Mouse (Mus musculus) retina, postnatal 7 days (tissue): ENCODE results near the gene Pou6f1.
"Not testable (repeated sequence)": the region's sequence is repeated elsewhere in the genome, so short reads cannot be mapped to it uniquely, and the experiment has no call there.

Experiments used
- DNase-seq: peaks from one replicate; pipeline ENCODE4 v3.0.0-alpha.2; 2012; ENCODE audit warnings: low read depth, low spot score

The Pou6f1 gene

DNA sequence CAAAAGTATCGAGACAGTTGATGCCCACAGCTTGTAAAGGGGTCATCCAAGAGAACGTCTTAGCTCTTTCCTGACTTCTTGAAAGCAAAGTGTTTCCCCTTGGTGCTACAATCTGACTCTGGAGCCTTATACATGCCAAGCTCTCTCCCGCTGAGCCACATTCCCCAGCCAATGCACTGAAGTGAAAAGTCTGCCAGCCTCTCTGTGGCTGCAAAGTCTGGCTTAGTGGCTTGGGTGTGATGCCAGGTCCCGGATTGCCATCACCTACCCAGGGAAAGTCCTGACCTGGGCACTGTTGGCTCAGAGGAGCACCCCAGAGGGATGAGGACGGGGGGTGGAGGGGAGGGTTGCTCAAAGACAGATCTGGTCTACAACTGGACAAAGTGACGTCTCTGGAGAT lies 23.0 kb downstream of the Pou6f1 start:
- no peak for DNase-seq

GRCm38 (mm10) chr15:100576392-100576791 lies 23.4 kb downstream of the Pou6f1 start:
- DNase-seq = no peak

- no peak for DNase-seq
Measured at GRCm38 (mm10) chr15:100575366-100575765, 24.4 kb downstream of the Pou6f1 start.

DNA sequence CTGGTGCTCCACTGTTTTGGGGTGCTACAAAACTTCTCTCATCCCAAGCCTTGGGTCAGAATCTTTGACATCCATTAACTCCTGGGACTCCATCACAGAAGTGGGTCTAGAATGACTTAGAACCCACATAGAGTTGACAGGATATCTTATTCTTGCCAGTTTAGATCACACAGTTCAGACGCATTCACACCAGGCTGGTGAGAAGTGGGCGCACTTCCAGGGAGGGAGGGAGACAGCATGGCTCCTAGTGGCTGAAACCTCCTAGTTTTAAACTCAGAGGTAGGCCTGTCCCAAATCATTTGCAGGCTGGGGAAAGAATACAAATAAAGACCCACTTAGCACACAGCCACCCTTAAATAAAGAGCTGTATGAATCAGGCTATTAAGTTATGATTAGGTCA lies 25.4 kb downstream of the Pou6f1 start:
- no peak for DNase-seq

DNA sequence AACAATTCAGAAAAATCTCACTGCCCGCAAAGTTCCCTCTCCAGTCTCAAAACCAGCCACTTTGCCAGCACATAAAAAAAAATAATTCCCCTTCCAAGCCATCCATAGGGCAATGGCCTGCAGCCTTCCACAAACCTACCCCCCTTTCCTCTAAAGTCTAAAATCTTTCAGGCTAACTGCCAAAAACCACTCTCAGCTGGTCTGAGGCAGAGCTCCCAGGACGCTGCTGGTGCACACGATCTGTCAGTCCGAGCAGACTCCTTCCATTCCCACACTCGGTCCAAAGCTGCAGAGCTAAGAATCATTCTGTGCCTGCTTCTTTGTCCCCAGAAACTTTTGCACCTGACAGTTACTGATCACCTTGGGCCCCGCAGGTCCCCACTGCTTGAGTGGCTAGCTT lies 25.8 kb downstream of the Pou6f1 start:
- DNase-seq = no peak

- DNase-seq = no peak
Measured at GRCm38 (mm10) chr15:100569239-100569638, 30.5 kb downstream of the Pou6f1 start.

DNA sequence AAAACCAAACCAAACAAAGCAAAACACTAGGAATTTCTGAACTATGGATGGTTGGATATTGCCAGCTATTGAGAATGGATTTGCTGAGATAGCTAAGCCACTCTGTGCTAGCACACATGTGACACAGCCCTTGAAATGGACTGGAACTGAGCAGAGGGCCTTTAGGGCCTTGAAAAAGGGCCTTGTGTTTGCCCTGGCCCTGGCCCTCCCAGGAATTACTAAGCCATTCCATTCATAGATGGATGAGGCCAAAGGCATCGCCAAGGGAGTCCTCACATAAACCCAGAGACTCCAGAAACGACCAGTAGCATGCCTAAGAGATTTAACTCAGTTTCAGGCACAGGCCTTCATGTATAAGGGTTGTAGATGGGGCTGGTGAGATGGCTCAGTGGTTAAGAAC lies 33.3 kb downstream of the Pou6f1 start:
- no peak for DNase-seq

DNA sequence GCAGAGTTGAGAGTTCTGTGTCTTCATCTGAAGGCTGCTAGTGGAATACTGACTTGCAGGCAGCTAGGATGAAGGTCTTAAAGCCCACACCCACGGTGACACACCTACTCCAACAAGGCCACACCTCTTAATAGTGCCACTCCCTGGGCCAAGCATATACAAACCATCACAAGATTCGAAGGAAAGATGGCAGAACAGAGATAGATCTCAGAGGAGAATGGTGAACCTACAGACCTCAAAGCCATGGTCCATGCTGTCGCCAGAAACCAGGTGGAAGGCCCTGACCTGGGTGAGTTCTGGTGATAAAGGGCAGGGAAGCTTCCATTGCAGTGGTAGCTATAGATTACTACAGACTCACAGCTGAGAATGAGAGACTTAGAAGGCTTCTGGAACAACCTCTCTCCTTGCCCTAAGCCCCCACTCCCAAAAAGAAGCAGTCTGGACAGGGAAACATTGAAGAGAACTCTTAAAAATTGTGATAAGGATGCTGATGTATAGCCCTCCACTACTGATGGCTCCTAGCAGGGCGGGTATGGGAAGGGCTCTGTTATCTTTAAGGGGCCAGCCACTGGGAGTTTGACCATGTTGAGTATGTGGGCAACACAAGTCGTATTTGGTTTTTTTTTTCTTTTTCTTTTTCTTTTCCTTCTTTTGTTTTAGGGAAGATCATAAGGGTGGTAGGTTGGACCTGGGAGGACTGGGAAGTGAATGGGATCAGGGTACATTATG lies 41.9 kb downstream of the Pou6f1 start:
- DNase-seq = no peak

- DNase-seq = no peak
Measured at GRCm38 (mm10) chr15:100556378-100556777, 43.4 kb downstream of the Pou6f1 start.

DNA sequence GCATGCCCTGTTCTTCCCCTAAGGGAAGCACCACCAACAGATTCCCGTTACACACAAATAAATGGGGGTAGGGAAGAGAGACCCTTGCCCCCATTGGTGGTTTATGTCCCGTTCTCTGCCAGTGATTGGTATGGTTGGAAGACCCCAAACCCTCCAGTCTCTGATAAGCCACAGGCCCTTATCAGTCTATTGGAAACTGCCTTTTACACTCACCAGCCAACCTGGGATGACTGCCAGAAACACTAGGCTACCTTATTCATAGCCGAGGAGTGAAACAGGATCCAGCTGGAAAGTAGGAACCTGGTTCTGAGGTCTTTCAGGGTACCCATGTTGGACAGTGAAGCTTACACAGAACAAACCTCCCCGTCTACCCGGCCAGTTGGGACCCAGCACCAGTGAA lies 43.8 kb downstream of the Pou6f1 start:
- DNase-seq = no peak

DNA sequence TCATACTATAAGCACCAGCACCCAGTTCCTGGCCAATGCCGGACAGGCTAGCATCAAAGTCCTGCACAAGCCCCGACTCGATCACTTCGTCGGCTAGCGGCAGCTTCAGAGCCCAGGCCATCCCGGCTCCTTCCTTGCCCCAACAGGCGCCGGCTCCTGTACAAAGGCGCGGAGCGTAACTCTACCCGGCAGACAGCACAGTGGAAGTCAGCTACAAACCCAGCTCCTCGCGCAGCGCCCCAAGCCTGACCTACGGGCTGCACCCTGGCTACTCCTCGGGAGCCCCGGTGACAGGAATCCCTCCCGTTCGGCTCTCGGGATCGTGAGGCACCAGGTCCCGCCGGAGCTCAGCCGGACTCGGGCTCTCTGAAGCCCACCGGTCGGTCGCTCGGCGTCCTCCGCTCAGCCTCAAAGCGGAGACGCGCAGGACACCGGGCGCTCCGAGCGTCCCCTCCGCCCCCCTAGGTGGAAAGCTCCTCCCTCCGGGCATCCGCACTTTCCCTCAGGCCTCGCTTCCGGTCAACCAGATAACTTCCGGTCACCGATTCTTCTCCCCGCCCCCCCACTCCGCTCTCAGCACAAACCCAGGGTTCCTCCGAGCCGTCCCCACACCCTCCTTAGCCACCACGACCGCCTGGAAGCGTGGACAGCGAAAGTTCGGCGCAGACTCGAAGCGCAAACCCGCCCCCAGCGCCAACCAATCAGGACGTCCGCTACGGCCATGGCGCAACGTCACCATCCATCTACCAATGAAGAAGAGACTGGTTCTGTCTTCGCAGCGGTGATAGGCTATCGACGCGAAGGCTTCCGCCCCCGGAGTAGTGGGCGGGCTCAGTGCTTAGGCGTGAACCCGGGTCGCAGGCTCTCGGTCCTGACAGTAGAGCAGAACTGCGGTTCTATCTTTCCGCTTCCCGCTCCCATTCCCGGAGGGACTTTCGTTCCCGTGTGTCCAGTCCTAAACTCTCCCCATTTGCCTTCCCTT lies 48.2 kb downstream of the Pou6f1 start, which contains the start of gene Tfcp2:
TSS of gene Tfcp2 (minus strand) at position 683 of the 982 bp plus-strand sequence.
- DNase-seq = peak; percentile 96

GRCm38 (mm10) chr15:100550280-100550679 lies 49.5 kb downstream of the Pou6f1 start:
- DNase-seq = no peak

GRCm38 (mm10) chr15:100543651-100544030 lies 56.1 kb downstream of the Pou6f1 start:
- not testable (repeated sequence) for DNase-seq

DNA sequence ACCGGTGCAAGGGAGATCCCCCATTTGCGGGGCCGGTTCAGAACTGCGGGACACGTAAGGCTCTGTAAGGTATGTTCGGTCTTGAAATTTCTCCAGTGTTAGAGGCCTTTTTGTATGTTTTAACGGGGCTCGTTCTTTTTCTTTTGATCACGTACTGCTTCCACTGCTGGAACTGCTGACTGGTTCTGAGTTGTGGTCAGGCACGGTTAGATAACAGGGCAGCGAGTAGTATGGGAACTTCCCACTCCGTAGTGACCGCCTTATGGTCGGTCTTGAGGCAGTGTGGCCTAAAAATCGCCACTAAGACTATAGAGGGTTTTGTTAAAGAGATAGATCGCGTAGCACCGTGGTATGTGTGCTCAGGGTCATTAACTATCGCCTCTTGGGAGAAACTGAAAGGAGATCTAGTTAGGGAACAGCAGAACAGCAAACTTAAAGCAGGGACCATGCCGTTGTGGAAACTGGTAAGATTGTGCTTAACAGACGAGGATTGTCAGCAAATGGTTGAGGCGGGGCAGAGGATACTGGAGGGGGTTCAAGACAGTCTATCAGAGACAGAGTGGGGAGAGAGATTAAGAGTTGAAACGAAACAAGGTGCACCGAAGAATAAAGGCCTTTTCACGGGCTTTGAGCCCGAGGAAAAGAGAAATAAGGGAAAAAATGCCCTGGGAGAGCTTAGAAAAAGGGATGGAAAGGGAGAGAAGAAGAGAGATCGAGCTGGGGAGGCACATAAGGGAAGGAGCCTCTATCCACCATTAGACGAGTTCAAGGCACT lies 56.7 kb downstream of the Pou6f1 start:
- not testable (repeated sequence) for DNase-seq

DNA sequence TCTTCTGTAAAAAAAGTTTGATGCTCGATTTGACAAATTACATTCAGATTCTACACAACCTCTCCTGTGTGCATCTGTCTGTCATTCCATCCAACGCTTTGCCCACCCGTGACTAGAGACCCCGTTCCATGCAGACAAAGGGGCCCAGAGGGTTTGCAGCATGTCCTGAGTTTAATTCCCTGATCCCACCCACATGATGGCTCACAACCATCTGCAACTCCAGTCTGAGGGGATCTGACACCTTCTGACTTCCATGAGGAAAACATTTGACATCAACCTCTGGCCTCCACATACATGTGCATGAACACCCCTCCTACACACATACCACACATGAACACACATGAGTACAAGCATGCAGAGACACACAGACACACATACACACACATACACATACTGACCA lies 58.4 kb downstream of the Pou6f1 start:
- DNase-seq = no peak

DNA sequence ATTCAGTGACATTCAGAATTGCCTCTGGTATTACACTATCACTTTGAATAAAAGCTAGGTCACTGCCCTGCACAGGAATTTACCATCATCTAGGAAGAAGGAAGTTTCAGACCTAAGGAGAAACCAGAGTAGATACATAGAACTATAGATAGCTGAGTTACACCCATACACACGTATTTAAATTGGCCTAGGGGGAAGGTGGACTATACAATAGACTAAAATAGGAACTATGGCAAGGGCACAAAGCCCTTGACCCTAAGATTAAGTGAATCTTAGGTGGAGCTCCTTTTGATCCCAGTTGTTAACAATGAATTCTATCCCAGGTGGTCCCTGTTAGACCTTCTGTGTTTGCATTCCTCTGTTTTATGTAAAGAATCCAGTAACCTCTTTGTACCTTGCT lies 58.8 kb downstream of the Pou6f1 start:
- not testable (repeated sequence) for DNase-seq

DNA sequence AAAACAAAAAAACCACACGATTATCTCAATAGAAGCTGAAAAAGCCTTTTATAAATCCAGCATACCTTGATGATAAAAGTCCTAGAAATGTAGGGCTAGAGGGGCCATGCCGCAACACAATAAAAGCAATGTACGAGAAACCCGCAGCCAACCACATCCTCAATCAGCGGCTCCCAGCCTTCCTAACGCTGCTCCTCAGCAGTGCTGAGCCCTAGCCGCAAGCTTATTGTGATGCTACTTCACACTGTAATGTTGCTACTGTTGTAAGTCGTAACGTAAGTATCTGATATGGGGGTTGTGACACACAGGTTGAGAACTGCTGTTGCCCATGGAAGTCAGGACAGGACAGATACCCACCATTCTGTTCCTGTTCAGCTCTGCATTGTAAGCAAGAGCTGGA lies 60.4 kb downstream of the Pou6f1 start:
- no peak for DNase-seq

- DNase-seq = no peak
Measured at GRCm38 (mm10) chr15:100537913-100538312, 61.9 kb downstream of the Pou6f1 start.

- DNase-seq = no peak
Measured at GRCm38 (mm10) chr15:100527900-100528299, 71.9 kb downstream of the Pou6f1 start.

- DNase-seq = no peak
Measured at GRCm38 (mm10) chr15:100525405-100525804, 74.4 kb downstream of the Pou6f1 start.
